Mouse (Mus musculus) C2C12 (cell line): ENCODE results near the gene Rdh12. TPM values are rescaled to one million over a fixed set of nuclear protein-coding genes. Genes with fewer than 3 reads are reported as not detected.

Experiments used
- H3K27me3 ChIP-seq: one replicate; pipeline ENCODE4 v1.6.1; 2011; ENCODE audit not compliant: control insufficient read depth, insufficient read depth, insufficient read length
- H3K36me3 ChIP-seq: one replicate; pipeline ENCODE4 v1.6.1; 2011; ENCODE audit not compliant: control insufficient read depth, insufficient read depth
- H3K4me3 ChIP-seq: one replicate; pipeline ENCODE4 v1.5.1; 2011; ENCODE audit warnings: mild to moderate bottlenecking, control low read depth; ENCODE audit not compliant: poor library complexity, insufficient read depth, severe bottlenecking
- H3K79me2 ChIP-seq: one replicate; pipeline ENCODE4 v1.6.1; 2011; ENCODE audit not compliant: control insufficient read depth, insufficient read depth
- H3K79me3 ChIP-seq: one replicate; pipeline ENCODE4 v1.6.1; 2011; ENCODE audit warnings: low read depth, control low read depth
- H3ac ChIP-seq: one replicate; pipeline ENCODE3; 2011; ENCODE audit warnings: low read depth; ENCODE audit not compliant: control insufficient read depth, insufficient read length
- CEBPB ChIP-seq: IDR thresholded peaks from one replicate; pipeline ENCODE4 v1.6.1; 2011; ENCODE audit warnings: low read depth, mild to moderate bottlenecking, control low read depth, moderate library complexity
- CTCF ChIP-seq: IDR thresholded peaks from one replicate; pipeline ENCODE4 v1.5.1; 2011; ENCODE audit not compliant: control insufficient read depth, insufficient read depth, insufficient read length
- FOSL1 ChIP-seq: IDR thresholded peaks from one replicate; pipeline ENCODE4 v1.8.0; 2011; ENCODE audit warnings: mild to moderate bottlenecking, low read length; ENCODE audit not compliant: poor library complexity, insufficient read depth, severe bottlenecking
- MAX ChIP-seq: IDR thresholded peaks from one replicate; pipeline ENCODE4 v1.6.1; 2011; ENCODE audit warnings: mild to moderate bottlenecking, control low read depth
- MYOD1 ChIP-seq: IDR thresholded peaks from one replicate; pipeline ENCODE4 v1.6.1; 2011; ENCODE audit warnings: low read depth; ENCODE audit not compliant: control insufficient read depth, insufficient read length
- MYOG ChIP-seq: IDR thresholded peaks from one replicate; pipeline ENCODE4 v1.6.1; 2011; ENCODE audit not compliant: control insufficient read depth, insufficient read length; ENCODE audit errors: extremely low read depth
- USF1 ChIP-seq: IDR thresholded peaks from one replicate; pipeline ENCODE4 v1.6.1; 2011; ENCODE audit warnings: low read depth, mild to moderate bottlenecking, control low read depth, moderate library complexity
- polyA plus RNA-seq: library from polyadenylated mRNA; unstranded; fragments of >200 nt; fragmentation: generic; extraction: Trizol; gene quantifications from one replicate; pipeline ENCODE4 v1.2.1, GENCODE M21; 2012; ENCODE audit warnings: missing spikeins

Rdh12 gene
- polyA plus RNA-seq, 1 experiment = 0.23 TPM

GRCm38 (mm10) chr12:79235485-79236080, 26.9 kb downstream of the Rdh12 start:
- TF ChIP-seq USF1 = no peak
- no peak for TF ChIP-seq MYOD1
- no peak for TF ChIP-seq MAX
- no peak for TF ChIP-seq FOSL1
- TF ChIP-seq MYOG = no peak
- no peak for TF ChIP-seq CEBPB
- TF ChIP-seq CTCF = no peak
- H3K79me3 ChIP-seq = no peaks in the 10 kb centered on the region
- H3K79me2 ChIP-seq = no peaks in the 10 kb centered on the region
- no peak overlapping the region for H3ac ChIP-seq
- peaks cover 20% of the 10 kb centered on the region for H3K36me3 ChIP-seq
- no peaks in the 10 kb centered on the region for H3K27me3 ChIP-seq
- no peak overlapping the region for H3K4me3 ChIP-seq

GRCm38 (mm10) chr12:79241985-79242384, 33.3 kb downstream of the Rdh12 start:
- H3K36me3 ChIP-seq = peaks cover 28% of the 10 kb centered on the region
- H3K79me2 ChIP-seq = no peaks in the 10 kb centered on the region
- H3K27me3 ChIP-seq = no peaks in the 10 kb centered on the region
- no peak for TF ChIP-seq CTCF
- TF ChIP-seq USF1 = no peak
- no peak for TF ChIP-seq FOSL1
- TF ChIP-seq MYOD1 = no peak
- no peak for TF ChIP-seq MYOG
- no peak for TF ChIP-seq MAX
- no peak overlapping the region for H3ac ChIP-seq
- no peaks in the 10 kb centered on the region for H3K79me3 ChIP-seq
- no peak overlapping the region for H3K4me3 ChIP-seq

GRCm38 (mm10) chr12:79242921-79243320, 34.2 kb downstream of the Rdh12 start:
- Histone ChIP-seq H3K27me3 (no peaks in the 10 kb centered on the region), H3ac (no peak overlapping the region), H3K4me3 (no peak overlapping the region), H3K79me3 (no peaks in the 10 kb centered on the region), H3K36me3 (peaks cover 31% of the 10 kb centered on the region), H3K79me2 (no peaks in the 10 kb centered on the region)
- no peak for TF ChIP-seq MYOG
- no peak for TF ChIP-seq MYOD1
- no peak for TF ChIP-seq MAX
- no peak for TF ChIP-seq CEBPB
- TF ChIP-seq USF1 = no peak
- TF ChIP-seq FOSL1 = no peak
- TF ChIP-seq CTCF = no peak

DNA sequence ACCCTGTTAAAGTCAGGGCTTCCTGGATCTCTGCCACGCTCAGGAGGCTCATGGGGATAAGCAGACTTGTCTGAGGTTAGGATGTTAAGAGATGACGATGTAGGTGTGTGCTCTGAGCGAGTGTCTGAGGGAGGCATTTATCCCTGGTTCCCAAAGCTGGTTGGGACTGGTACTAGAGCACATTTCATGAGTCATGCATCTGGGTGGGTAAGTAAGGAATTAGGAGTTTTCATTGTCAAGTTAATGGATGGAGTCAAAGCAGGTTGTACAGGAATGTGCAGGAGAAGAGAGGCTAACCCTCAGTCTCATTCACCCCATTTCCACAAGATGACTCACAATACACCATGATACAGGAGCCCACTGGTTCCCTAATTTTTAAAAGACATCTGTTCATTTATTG, 39.4 kb downstream of the Rdh12 start:
- Histone ChIP-seq H3K79me3 (no peaks in the 10 kb centered on the region), H3K27me3 (no peaks in the 10 kb centered on the region), H3K4me3 (no peak overlapping the region), H3K79me2 (no peaks in the 10 kb centered on the region), H3K36me3 (peaks cover 39% of the 10 kb centered on the region), H3ac (no peak overlapping the region)
- TF ChIP-seq MYOG (no peak), USF1 (no peak), CTCF (no peak)

GRCm38 (mm10) chr12:79253294-79254053, 44.8 kb downstream of the Rdh12 start:
- Histone ChIP-seq H3K4me3 (no peak overlapping the region), H3K27me3 (no peaks in the 10 kb centered on the region), H3K79me3 (no peaks in the 10 kb centered on the region), H3K36me3 (peaks cover 40% of the 10 kb centered on the region), H3ac (no peak overlapping the region), H3K79me2 (no peaks in the 10 kb centered on the region)
- no peak for TF ChIP-seq MYOG
- no peak for TF ChIP-seq MAX
- no peak for TF ChIP-seq MYOD1
- TF ChIP-seq CEBPB = no peak
- TF ChIP-seq FOSL1 = no peak
- no peak for TF ChIP-seq USF1
- TF ChIP-seq CTCF = no peak
